ENCODE assay signal across 9 mouse cellular contexts in the genomic region with DNA sequence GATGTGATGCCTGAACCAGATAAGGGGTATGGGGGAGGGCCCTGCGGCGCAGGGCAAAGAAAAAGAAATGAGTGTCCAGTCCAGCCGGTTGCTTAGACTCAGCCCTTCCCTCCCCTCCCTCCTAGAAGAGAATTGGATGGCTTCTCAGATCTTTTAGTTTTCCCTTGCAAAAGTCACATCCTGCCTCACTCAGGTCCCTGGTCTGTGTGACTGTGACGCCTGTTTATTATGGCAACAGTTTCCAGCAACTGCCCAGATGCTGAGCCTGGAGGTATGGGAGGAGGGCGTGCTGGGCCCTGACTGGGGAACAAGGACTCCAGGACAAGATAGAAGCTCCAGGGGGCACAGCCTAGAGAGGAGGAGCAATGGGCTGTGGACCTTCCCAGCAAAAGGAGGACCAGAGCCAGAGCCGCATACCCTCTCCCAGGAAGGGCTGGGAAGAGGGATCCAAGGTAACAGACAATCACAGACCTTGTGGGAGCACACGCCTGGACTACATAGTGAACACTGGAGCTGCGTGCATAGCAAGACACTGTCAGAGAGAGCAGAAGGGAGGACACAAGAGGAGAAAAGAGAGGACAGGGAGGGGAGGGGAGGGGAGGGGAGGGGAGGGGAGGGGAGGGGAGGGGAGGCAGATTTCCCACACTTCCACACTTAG. TPM values are rescaled to one million over a fixed set of nuclear protein-coding genes. Genes with fewer than 3 reads are reported as not detected.
DNase-seq lines count a peak whose midpoint lies in the region; ATAC-seq lines count a peak whose summit lies in the region.
"Had no signal": no experiment of that assay in that cellular context is flagged by ENCODE, and none has a peak within 500 bp of the region (broad histone marks: within the 10 kb centered on the region; RNA-seq: fewer than 3 reads in every experiment).

TSS of gene Stmnd1 (plus strand) at position 269 of the 658 bp plus-strand sequence.

- H3K9me3 ChIP-seq in embryonic facial prominence, embryonic 10.5 days, result no peaks in the 10 kb centered on the region
- H3K9me3 ChIP-seq in heart, embryonic 16.5 days (replicated peaks; ENCODE audit: control insufficient read depth, low read length), result no peaks in the 10 kb centered on the region
- no peaks in the 10 kb centered on the region for H3K9me3 ChIP-seq in limb, embryonic 15.5 days

- H3K9ac ChIP-seq in heart, embryonic 16.5 days (ENCODE audit: low read length), result peak within 1 kb of the TSS; percentile 54
- H3K9ac ChIP-seq in limb, embryonic 15.5 days, result no peak within 1 kb of the TSS

- peak; percentile 62 for ATAC-seq in heart, embryonic 16.5 days (replicated peaks; ENCODE audit: extremely low read depth, insufficient read depth, low FRiP score)
- ATAC-seq in limb, embryonic 15.5 days (ENCODE audit: insufficient number of reproducible peaks, low FRiP score, low TSS enrichment, low read depth), result peak; percentile 62

- peaks cover 27% of the 10 kb centered on the region for H3K4me1 ChIP-seq in embryonic facial prominence, embryonic 10.5 days
- H3K4me1 ChIP-seq in heart, embryonic 16.5 days (ENCODE audit: control insufficient read depth, insufficient read depth, low read length), result peaks cover 6% of the 10 kb centered on the region
- H3K4me1 ChIP-seq in limb, embryonic 15.5 days, result peaks cover 22% of the 10 kb centered on the region

- 12% methylated on average over 8 of the region's 8 CpGs for WGBS in embryonic facial prominence, embryonic 10.5 days
- 12% methylated on average over 8 of the region's 8 CpGs for WGBS in heart, embryonic 16.5 days
- WGBS in limb, embryonic 15.5 days, result 10% methylated on average over 7 of the region's 8 CpGs

- H3K36me3 ChIP-seq in embryonic facial prominence, embryonic 10.5 days (replicated peaks), result no peaks in the 10 kb centered on the region
- H3K36me3 ChIP-seq in heart, embryonic 16.5 days (ENCODE audit: control insufficient read depth, insufficient read depth), result no peaks in the 10 kb centered on the region
- H3K36me3 ChIP-seq in limb, embryonic 15.5 days, result no peaks in the 10 kb centered on the region

- peak within 1 kb of the TSS; percentile 50 for H3K4me3 ChIP-seq in embryonic facial prominence, embryonic 10.5 days
- H3K4me3 ChIP-seq in heart, embryonic 16.5 days (ENCODE audit: low read length), result peak within 1 kb of the TSS; percentile 43
- H3K4me3 ChIP-seq in limb, embryonic 15.5 days, result no peak within 1 kb of the TSS

- H3K27me3 ChIP-seq in embryonic facial prominence, embryonic 10.5 days (replicated peaks; ENCODE audit: low read depth, poor library complexity, severe bottlenecking), result no peaks in the 10 kb centered on the region
- no peaks in the 10 kb centered on the region; the same call in 1 of the 2 replicates for H3K27me3 ChIP-seq in heart, embryonic 16.5 days (ENCODE audit: control insufficient read depth, insufficient read depth, low read length)
- H3K27me3 ChIP-seq in limb, embryonic 15.5 days, result no peaks in the 10 kb centered on the region

- peak within 1 kb of the TSS; percentile 62 for H3K27ac ChIP-seq in embryonic facial prominence, embryonic 10.5 days (replicated peaks)
- peak within 1 kb of the TSS; percentile 54 for H3K27ac ChIP-seq in heart, embryonic 16.5 days (ENCODE audit: low read length)
- H3K27ac ChIP-seq in limb, embryonic 15.5 days, result peak within 1 kb of the TSS; percentile 81

- peak; percentile 8 for DNase-seq in adrenal gland, postnatal 14 days
- peak; percentile 44 for DNase-seq in embryonic facial prominence, embryonic 10.5 days (ENCODE audit: low spot score)
- DNase-seq in ovary, postnatal 36 days (ENCODE audit: low spot score), result peak; percentile 13
- DNase-seq in right cerebral cortex, postnatal 25 days, result no peak
- DNase-seq in right cerebral cortex, adult 2 months (ENCODE audit: low spot score in 2 of 2), result no peak
- no peak for DNase-seq in spleen, adult 12 weeks (ENCODE audit: low spot score)

- H3K4me2 ChIP-seq in heart, embryonic 16.5 days (ENCODE audit: low read depth, low read length), result peak within 1 kb of the TSS; percentile 67
- H3K4me2 ChIP-seq in limb, embryonic 15.5 days, result peak within 1 kb of the TSS; percentile 32

RNA-seq across cellular contexts. Expression of gene Stmnd1, which starts in this region (rescaled TPM):
- total RNA-seq in adrenal gland, postnatal 14 days (2021), result 0.26 TPM in 1 of 2 replicates, not detected in the other
- 0.11 TPM in 2 replicates for polyA plus RNA-seq in embryonic facial prominence, embryonic 10.5 days (2016; fragmentation: Nextera tagmentation; extraction: Ambion mirVana)
- 0.46 and 0.54 TPM in 2 replicates for polyA plus RNA-seq in heart, embryonic 16.5 days (2015; fragmentation: Nextera tagmentation; extraction: Ambion mirVana)
- 1.2 and 1.7 TPM in 2 replicates for polyA plus RNA-seq in limb, embryonic 15.5 days (2015; fragmentation: Nextera tagmentation; extraction: Ambion mirVana)
- polyA plus RNA-seq: liver, embryonic 16.5 days had no signal

Comparison
In these comparisons a context has a peak if more than half of its experiments do, and no peak if none do; other contexts are left out.
1. Peak in DNase-seq in adrenal gland, postnatal 14 days; RNA of the gene not detected or under 1 TPM.
2. Peak in DNase-seq, H3K4me3 ChIP-seq and H3K27ac ChIP-seq in embryonic facial prominence, embryonic 10.5 days; RNA of the gene not detected or under 1 TPM.
3. Peak in ATAC-seq, H3K4me3 ChIP-seq, H3K27ac ChIP-seq, H3K9ac ChIP-seq and H3K4me2 ChIP-seq in heart, embryonic 16.5 days; RNA of the gene not detected or under 1 TPM.